Mouse (Mus musculus) megakaryocyte, embryonic 14.5 days (primary cell): ENCODE measurements around the gene Slc35f5. TPM values are rescaled to one million over a fixed set of nuclear protein-coding genes. Genes with fewer than 3 reads are reported as not detected.

ENCODE experiments used
- H3K27me3 ChIP-seq: replicated peaks from 2 replicates; pipeline ENCODE3; 2012; ENCODE audit warnings: inconsistent platforms
- H3K36me3 ChIP-seq: replicated peaks from 2 replicates; pipeline ENCODE3; 2012; ENCODE audit warnings: low read length, inconsistent platforms, mixed read lengths
- H3K4me1 ChIP-seq: 2 replicates; pipeline ENCODE4 v1.6.1; 2012; ENCODE audit warnings: inconsistent platforms
- H3K4me3 ChIP-seq: replicated peaks from 2 replicates; pipeline ENCODE3; 2012; ENCODE audit warnings: moderate library complexity, mild to moderate bottlenecking, inconsistent platforms
- H3K9me3 ChIP-seq: 2 replicates; pipeline ENCODE4 v1.6.1; 2012; ENCODE audit warnings: inconsistent platforms
- FLI1 ChIP-seq: IDR thresholded peaks from 2 replicates; pipeline ENCODE4 v1.6.1; 2012; ENCODE audit warnings: low read length, inconsistent platforms, mixed read lengths
- GATA1 ChIP-seq: IDR thresholded peaks from 3 replicates; pipeline ENCODE4 v1.6.1; 2012; ENCODE audit warnings: mixed read lengths, low read length, inconsistent platforms, borderline replicate concordance
- polyA plus RNA-seq: library from polyadenylated mRNA; stranded (reverse); fragments of >175 nt; gene quantifications from 2 replicates; pipeline ENCODE4 v1.2.3, GENCODE M21; 2012; ENCODE audit warnings: low replicate concordance; ENCODE audit not compliant: insufficient read depth

Slc35f5 gene
- polyA plus RNA-seq, 1 experiment = 0.91 TPM

DNA sequence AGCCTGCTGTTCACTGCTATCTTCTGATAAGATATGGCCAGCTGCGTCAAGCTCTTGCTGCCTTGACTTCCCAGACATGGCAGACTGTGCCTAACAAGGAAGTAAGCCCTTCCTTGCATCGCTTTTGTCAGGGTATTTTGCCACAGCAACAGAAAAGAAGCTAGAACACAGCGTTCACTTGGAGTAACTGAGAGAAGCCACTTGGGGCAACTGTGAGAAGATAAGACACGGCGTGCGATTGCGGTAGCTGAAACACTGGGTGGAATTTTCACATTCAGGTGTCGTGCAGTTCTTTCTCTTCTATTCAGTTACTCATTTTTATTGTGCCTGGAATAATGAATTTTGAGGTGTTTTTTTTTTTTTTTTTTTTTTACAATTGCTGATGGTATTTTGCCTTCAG, 22.6 kb upstream of the Slc35f5 start:
- TF ChIP-seq GATA1 (no peak), FLI1 (no peak)
- Histone ChIP-seq H3K27me3 (no peaks in the 10 kb centered on the region), H3K36me3 (no peaks in the 10 kb centered on the region), H3K9me3 (no peaks in the 10 kb centered on the region), H3K4me1 (peaks cover 5% of the 10 kb centered on the region), H3K4me3 (no peak overlapping the region)

GRCm38 (mm10) chr1:125539312-125539711, 21.1 kb upstream of the Slc35f5 start:
- no peaks in the 10 kb centered on the region for H3K9me3 ChIP-seq
- peaks cover 5% of the 10 kb centered on the region for H3K4me1 ChIP-seq
- TF ChIP-seq FLI1 = no peak
- TF ChIP-seq GATA1 = no peak
- H3K36me3 ChIP-seq = no peaks in the 10 kb centered on the region
- H3K27me3 ChIP-seq = no peaks in the 10 kb centered on the region
- no peak overlapping the region for H3K4me3 ChIP-seq

DNA sequence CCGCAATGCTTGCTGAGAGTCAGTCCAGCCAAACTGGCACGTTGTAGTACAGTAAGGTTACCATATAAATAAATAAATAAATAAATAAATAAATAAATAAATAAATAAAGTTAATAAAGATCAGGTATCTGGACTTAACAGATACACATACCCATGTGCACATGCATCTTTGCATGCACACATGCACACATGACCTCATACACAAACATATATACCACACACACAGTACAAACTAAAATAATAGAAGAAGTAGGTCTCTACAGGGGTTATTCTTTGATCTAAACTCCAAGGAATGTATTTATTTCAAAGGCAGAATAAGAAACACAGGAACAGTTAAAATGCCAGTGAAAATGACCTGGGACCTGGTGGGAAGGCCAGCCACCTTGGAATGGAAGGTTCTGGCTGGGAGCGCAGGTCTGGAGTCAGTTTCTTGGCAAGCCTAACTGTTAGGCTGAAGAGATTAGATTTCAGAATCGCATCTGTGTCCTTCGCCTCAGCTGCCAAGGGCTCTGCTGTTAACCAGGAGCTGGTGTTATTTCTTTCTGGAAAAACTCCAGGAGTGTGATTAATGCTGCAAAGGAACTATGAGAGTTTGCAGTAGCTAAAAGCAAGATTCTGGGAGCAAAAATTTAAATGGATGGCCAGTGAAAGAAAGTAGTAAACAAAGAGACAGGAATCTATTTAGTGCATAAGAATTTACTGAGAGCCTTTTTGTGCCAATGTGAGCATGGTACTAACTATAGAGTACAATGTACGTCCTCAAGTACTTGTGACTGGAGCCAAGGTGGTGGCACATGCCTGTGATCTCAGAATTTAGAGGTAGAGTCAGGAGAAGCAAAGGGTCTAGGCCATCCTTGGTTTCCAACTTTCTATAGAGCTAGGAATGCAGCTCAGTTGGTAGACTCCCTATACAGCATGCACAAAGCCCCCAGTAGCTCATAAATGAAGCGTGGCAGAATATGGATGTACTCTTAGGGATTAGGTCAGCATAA, 18.1 kb upstream of the Slc35f5 start:
- H3K27me3 ChIP-seq = no peaks in the 10 kb centered on the region
- H3K36me3 ChIP-seq = no peaks in the 10 kb centered on the region
- H3K9me3 ChIP-seq = no peaks in the 10 kb centered on the region
- H3K4me3 ChIP-seq = no peak overlapping the region
- TF ChIP-seq FLI1 (no peak), GATA1 (no peak)
- H3K4me1 ChIP-seq = peaks cover 5% of the 10 kb centered on the region

- Histone ChIP-seq H3K36me3 (no peaks in the 10 kb centered on the region), H3K9me3 (no peaks in the 10 kb centered on the region), H3K4me1 (no peaks in the 10 kb centered on the region), H3K27me3 (no peaks in the 10 kb centered on the region), H3K4me3 (no peak overlapping the region)
- TF ChIP-seq GATA1 (no peak), FLI1 (no peak)
Measured at GRCm38 (mm10) chr1:125549872-125550271, 10.5 kb upstream of the Slc35f5 start.

DNA sequence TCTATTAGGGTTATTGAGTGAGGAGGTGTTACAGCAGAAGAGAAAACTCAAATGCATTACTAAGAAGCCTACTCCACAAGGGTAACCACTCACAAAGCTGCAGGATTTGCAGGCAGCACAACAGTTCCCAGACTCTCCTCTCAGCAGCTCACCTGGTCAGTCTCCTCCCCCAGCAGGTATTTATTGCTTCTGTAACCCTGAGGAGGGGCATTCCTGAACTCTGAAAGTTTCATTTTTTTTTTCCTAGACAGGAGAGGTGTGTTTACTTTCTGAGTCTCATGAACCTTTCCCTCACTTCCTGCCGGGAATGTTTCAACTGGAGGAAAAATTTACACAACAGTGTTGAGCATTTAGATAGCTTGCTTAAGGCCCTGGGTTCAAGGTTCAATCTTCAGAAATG, 10.0 kb upstream of the Slc35f5 start:
- Histone ChIP-seq H3K9me3 (no peaks in the 10 kb centered on the region), H3K27me3 (no peaks in the 10 kb centered on the region), H3K4me3 (no peak overlapping the region), H3K4me1 (no peaks in the 10 kb centered on the region), H3K36me3 (no peaks in the 10 kb centered on the region)
- TF ChIP-seq GATA1 = no peak
- no peak for TF ChIP-seq FLI1

DNA sequence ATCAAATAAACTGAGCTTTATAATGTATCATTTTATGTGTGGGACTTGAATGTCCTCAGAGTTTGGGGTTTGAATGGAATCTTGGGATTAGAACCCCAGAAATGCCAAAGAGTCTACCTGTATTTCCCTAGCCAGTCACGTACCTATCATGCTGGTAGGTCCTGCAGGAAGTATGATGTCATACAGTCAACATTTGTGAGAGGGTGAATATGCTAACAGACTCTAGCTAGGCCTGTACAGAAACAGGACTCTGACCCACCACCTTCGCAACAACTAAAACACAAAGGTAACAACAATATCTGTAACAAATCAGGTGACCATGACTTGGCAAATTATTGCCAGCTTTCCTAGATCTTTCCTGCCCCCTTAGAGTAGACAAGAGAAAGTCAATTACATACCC, 8.8 kb upstream of the Slc35f5 start:
- Histone ChIP-seq H3K9me3 (no peaks in the 10 kb centered on the region), H3K4me3 (no peak overlapping the region), H3K36me3 (no peaks in the 10 kb centered on the region), H3K4me1 (no peaks in the 10 kb centered on the region), H3K27me3 (no peaks in the 10 kb centered on the region)
- no peak for TF ChIP-seq FLI1
- no peak for TF ChIP-seq GATA1

GRCm38 (mm10) chr1:125559261-125559660, 1.1 kb upstream of the Slc35f5 start:
- peaks cover 36% of the 10 kb centered on the region for H3K4me1 ChIP-seq
- TF ChIP-seq FLI1 = no peak
- TF ChIP-seq GATA1 = no peak
- H3K36me3 ChIP-seq = peaks cover 14% of the 10 kb centered on the region
- H3K9me3 ChIP-seq = no peaks in the 10 kb centered on the region
- no peaks in the 10 kb centered on the region for H3K27me3 ChIP-seq
- H3K4me3 ChIP-seq = peak overlapping the region; percentile 98

DNA sequence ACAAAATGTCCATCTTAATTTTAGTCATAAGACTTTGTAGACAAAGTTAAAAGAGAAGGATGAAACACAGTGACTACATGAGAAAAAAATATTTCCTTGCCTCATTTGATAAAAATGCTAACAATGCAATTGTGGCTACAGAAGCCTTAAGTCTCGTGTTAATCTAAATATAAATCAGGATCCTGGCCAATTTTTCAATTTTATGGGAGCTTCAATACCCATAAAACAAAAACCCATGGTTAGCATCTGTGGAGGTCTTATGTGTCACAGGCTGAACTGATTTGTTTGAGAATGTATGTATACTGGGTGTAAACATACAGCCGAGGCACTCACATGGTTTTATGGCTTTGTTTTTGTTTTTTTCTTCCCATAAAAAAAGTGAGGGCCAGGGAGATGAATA, 674 bp upstream of the Slc35f5 start:
- Histone ChIP-seq H3K36me3 (peaks cover 17% of the 10 kb centered on the region), H3K9me3 (no peaks in the 10 kb centered on the region), H3K27me3 (no peaks in the 10 kb centered on the region), H3K4me1 (peaks cover 36% of the 10 kb centered on the region), H3K4me3 (peak overlapping the region; percentile 98)
- no peak for TF ChIP-seq GATA1
- no peak for TF ChIP-seq FLI1

DNA sequence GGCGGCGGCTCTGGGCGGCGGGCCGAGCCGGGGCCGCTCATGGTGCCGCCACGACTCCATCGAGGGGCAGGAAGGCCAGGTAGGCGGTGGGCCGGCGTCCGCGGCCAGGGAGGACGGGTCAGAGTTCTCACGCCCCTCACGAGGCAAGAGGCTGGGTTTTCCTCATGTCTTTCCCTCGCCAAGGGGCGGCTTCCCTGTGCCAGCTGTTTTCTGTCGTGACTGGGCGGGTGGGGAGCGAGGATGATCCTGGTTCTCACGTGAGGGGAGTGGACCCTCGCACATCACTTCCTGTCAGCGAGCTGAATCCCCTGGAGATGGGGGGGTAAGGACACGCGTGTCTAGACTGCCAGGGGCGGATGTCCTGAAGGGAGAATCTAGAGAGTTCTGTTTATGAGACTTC, 811 bp downstream of the Slc35f5 start:
- Histone ChIP-seq H3K4me3 (peak overlapping the region; percentile 98), H3K27me3 (no peaks in the 10 kb centered on the region), H3K4me1 (peaks cover 36% of the 10 kb centered on the region), H3K9me3 (no peaks in the 10 kb centered on the region), H3K36me3 (peaks cover 32% of the 10 kb centered on the region)
- no peak for TF ChIP-seq GATA1
- TF ChIP-seq FLI1 = no peak

- TF ChIP-seq GATA1 (no peak), FLI1 (no peak)
- H3K4me1 ChIP-seq = peaks cover 36% of the 10 kb centered on the region
- H3K36me3 ChIP-seq = peaks cover 37% of the 10 kb centered on the region
- no peaks in the 10 kb centered on the region for H3K27me3 ChIP-seq
- H3K4me3 ChIP-seq = peak overlapping the region; percentile 98
- no peaks in the 10 kb centered on the region for H3K9me3 ChIP-seq
Measured at GRCm38 (mm10) chr1:125561841-125562240, 1.4 kb downstream of the Slc35f5 start.
